Mouse (Mus musculus): ENCODE data around the gene Ccdc124. TPM values are rescaled to one million over a fixed set of nuclear protein-coding genes. Genes with fewer than 3 reads are reported as not detected.
A peak's percentile ranks its signal among the peaks of the same experiment; 100 is the strongest.

Gene Ccdc124
- polyA plus RNA-seq, 1 experiment from 2014 or later: 43.1 TPM

- ATAC-seq (ENCODE audit: low read depth): peak; percentile 86
- H3K27ac ChIP-seq (ENCODE audit: low read length): peak within 1 kb of the TSS; percentile 97
- peak within 1 kb of the TSS; percentile 86 for H3K4me3 ChIP-seq (ENCODE audit: low read depth, low read length)
- peaks cover 18% of the 10 kb centered on the region for H3K36me3 ChIP-seq (ENCODE audit: control insufficient read depth, insufficient read depth)
- H3K9me3 ChIP-seq (replicated peaks; ENCODE audit: control insufficient read depth, low read length): no peaks in the 10 kb centered on the region
- H3K9ac ChIP-seq (ENCODE audit: low read depth, low read length): peak within 1 kb of the TSS; percentile 95
- under 1% methylated on average over 51 of the region's 55 CpGs for WGBS (ENCODE audit: insufficient replicate concordance)
- peak within 1 kb of the TSS; percentile 89 for H3K4me2 ChIP-seq (ENCODE audit: low read depth, low read length)
- peaks cover 83% of the 10 kb centered on the region for H3K4me1 ChIP-seq (ENCODE audit: control insufficient read depth, low read depth, low read length)
- no peaks in the 10 kb centered on the region for H3K27me3 ChIP-seq (ENCODE audit: control insufficient read depth, insufficient read depth, low read depth, low read length)
Measured at GRCm38 (mm10) chr8:70839408-70840351, 34.1 kb downstream of the Ccdc124 start, which contains the start of gene Arrdc2. TSS of gene Arrdc2 (minus strand) at chr8:70839720.

- Histone ChIP-seq H3K27me3 (ENCODE audit: control insufficient read depth, insufficient read depth, low read depth, low read length) (no peaks in the 10 kb centered on the region), H3K9ac (ENCODE audit: low read depth, low read length) (peak overlapping the region; percentile 95), H3K9me3 (replicated peaks; ENCODE audit: control insufficient read depth, low read length) (no peaks in the 10 kb centered on the region), H3K4me3 (ENCODE audit: low read depth, low read length) (peak overlapping the region; percentile 86), H3K4me2 (ENCODE audit: low read depth, low read length) (peak overlapping the region; percentile 89), H3K4me1 (ENCODE audit: control insufficient read depth, low read depth, low read length) (peaks cover 82% of the 10 kb centered on the region), H3K27ac (ENCODE audit: low read length) (peak overlapping the region; percentile 97), H3K36me3 (ENCODE audit: control insufficient read depth, insufficient read depth) (peaks cover 21% of the 10 kb centered on the region)
- WGBS (ENCODE audit: insufficient replicate concordance): 5% methylated on average over 66 of the region's 66 CpGs
- ATAC-seq (ENCODE audit: low read depth): peak; percentile 23
Measured at GRCm38 (mm10) chr8:70838654-70839407, 34.9 kb downstream of the Ccdc124 start.

GRCm38 (mm10) chr8:70836666-70837065 lies 37.1 kb downstream of the Ccdc124 start:
- Histone ChIP-seq H3K27ac (ENCODE audit: low read length) (no peak overlapping the region; the same call in 1 of the 2 replicates), H3K36me3 (ENCODE audit: control insufficient read depth, insufficient read depth) (peaks cover 21% of the 10 kb centered on the region), H3K4me1 (ENCODE audit: control insufficient read depth, low read depth, low read length) (peaks cover 65% of the 10 kb centered on the region), H3K4me3 (ENCODE audit: low read depth, low read length) (peak overlapping the region; percentile 16; the same call in 1 of the 2 replicates), H3K27me3 (ENCODE audit: control insufficient read depth, insufficient read depth, low read depth, low read length) (no peaks in the 10 kb centered on the region), H3K9me3 (replicated peaks; ENCODE audit: control insufficient read depth, low read length) (no peaks in the 10 kb centered on the region), H3K4me2 (ENCODE audit: low read depth, low read length) (peak overlapping the region; percentile 89), H3K9ac (ENCODE audit: low read depth, low read length) (peak overlapping the region; percentile 21; the same call in 1 of the 2 replicates)
- whole genome bisulfite sequencing (ENCODE audit: insufficient replicate concordance): 93% methylated on average over 12 of the region's 12 CpGs
- ATAC-seq (ENCODE audit: low read depth): no peak

- H3K9me3 ChIP-seq (replicated peaks; ENCODE audit: control insufficient read depth, low read length): no peaks in the 10 kb centered on the region
- H3K36me3 ChIP-seq (ENCODE audit: control insufficient read depth, insufficient read depth): peaks cover 21% of the 10 kb centered on the region
- H3K9ac ChIP-seq (ENCODE audit: low read depth, low read length): no peak overlapping the region
- H3K27me3 ChIP-seq (ENCODE audit: control insufficient read depth, insufficient read depth, low read depth, low read length): no peaks in the 10 kb centered on the region
- 93% methylated on average over 3 of the region's 3 CpGs for whole genome bisulfite sequencing (ENCODE audit: insufficient replicate concordance)
- no peak overlapping the region for H3K4me3 ChIP-seq (ENCODE audit: low read depth, low read length)
- H3K4me2 ChIP-seq (ENCODE audit: low read depth, low read length): no peak overlapping the region
- no peak for ATAC-seq (ENCODE audit: low read depth)
- peaks cover 48% of the 10 kb centered on the region for H3K4me1 ChIP-seq (ENCODE audit: control insufficient read depth, low read depth, low read length)
- H3K27ac ChIP-seq (ENCODE audit: low read length): no peak overlapping the region
Measured at GRCm38 (mm10) chr8:70834071-70834470, 39.7 kb downstream of the Ccdc124 start.

GRCm38 (mm10) chr8:70833520-70833919 lies 40.2 kb downstream of the Ccdc124 start:
- WGBS (ENCODE audit: insufficient replicate concordance): 55% methylated on average over 15 of the region's 15 CpGs
- Histone ChIP-seq H3K9ac (ENCODE audit: low read depth, low read length) (no peak overlapping the region), H3K27me3 (ENCODE audit: control insufficient read depth, insufficient read depth, low read depth, low read length) (no peaks in the 10 kb centered on the region), H3K4me3 (ENCODE audit: low read depth, low read length) (no peak overlapping the region), H3K9me3 (replicated peaks; ENCODE audit: control insufficient read depth, low read length) (no peaks in the 10 kb centered on the region), H3K4me2 (ENCODE audit: low read depth, low read length) (no peak overlapping the region), H3K27ac (ENCODE audit: low read length) (no peak overlapping the region), H3K4me1 (ENCODE audit: control insufficient read depth, low read depth, low read length) (peaks cover 46% of the 10 kb centered on the region), H3K36me3 (ENCODE audit: control insufficient read depth, insufficient read depth) (peaks cover 21% of the 10 kb centered on the region)
- ATAC-seq (ENCODE audit: low read depth): no peak

GRCm38 (mm10) chr8:70833018-70833482 lies 40.7 kb downstream of the Ccdc124 start:
- Histone ChIP-seq H3K4me1 (ENCODE audit: control insufficient read depth, low read depth, low read length) (peaks cover 43% of the 10 kb centered on the region), H3K27me3 (ENCODE audit: control insufficient read depth, insufficient read depth, low read depth, low read length) (no peaks in the 10 kb centered on the region), H3K9ac (ENCODE audit: low read depth, low read length) (no peak overlapping the region), H3K27ac (ENCODE audit: low read length) (no peak overlapping the region), H3K36me3 (ENCODE audit: control insufficient read depth, insufficient read depth) (peaks cover 21% of the 10 kb centered on the region), H3K4me3 (ENCODE audit: low read depth, low read length) (no peak overlapping the region), H3K4me2 (ENCODE audit: low read depth, low read length) (no peak overlapping the region), H3K9me3 (replicated peaks; ENCODE audit: control insufficient read depth, low read length) (no peaks in the 10 kb centered on the region)
- ATAC-seq (ENCODE audit: low read depth): no peak
- WGBS (ENCODE audit: insufficient replicate concordance): 34% methylated on average over 9 of the region's 9 CpGs

GRCm38 (mm10) chr8:70832371-70832770 lies 41.4 kb downstream of the Ccdc124 start:
- ATAC-seq (ENCODE audit: low read depth): no peak

GRCm38 (mm10) chr8:70831517-70831916 lies 42.2 kb downstream of the Ccdc124 start:
- Histone ChIP-seq H3K27ac (ENCODE audit: low read length) (no peak overlapping the region), H3K4me2 (ENCODE audit: low read depth, low read length) (no peak overlapping the region), H3K4me3 (ENCODE audit: low read depth, low read length) (no peak overlapping the region), H3K36me3 (ENCODE audit: control insufficient read depth, insufficient read depth) (peaks cover 13% of the 10 kb centered on the region), H3K9me3 (replicated peaks; ENCODE audit: control insufficient read depth, low read length) (peaks cover 3% of the 10 kb centered on the region; the same call in 1 of the 2 replicates), H3K9ac (ENCODE audit: low read depth, low read length) (no peak overlapping the region), H3K27me3 (ENCODE audit: control insufficient read depth, insufficient read depth, low read depth, low read length) (no peaks in the 10 kb centered on the region), H3K4me1 (ENCODE audit: control insufficient read depth, low read depth, low read length) (peaks cover 28% of the 10 kb centered on the region)
- ATAC-seq (ENCODE audit: low read depth): no peak
- WGBS (ENCODE audit: insufficient replicate concordance): 82% methylated on average over 8 of the region's 8 CpGs

More at GRCm38 (mm10) chr8:70832371-70832770, 41.4 kb downstream of the Ccdc124 start:
- H3K4me3 ChIP-seq (ENCODE audit: low read depth, low read length): no peak overlapping the region
- 63% methylated on average over 11 of the region's 11 CpGs for whole genome bisulfite sequencing (ENCODE audit: insufficient replicate concordance)
- H3K36me3 ChIP-seq (ENCODE audit: control insufficient read depth, insufficient read depth): peaks cover 19% of the 10 kb centered on the region
- H3K4me2 ChIP-seq (ENCODE audit: low read depth, low read length): no peak overlapping the region
- peaks cover 37% of the 10 kb centered on the region for H3K4me1 ChIP-seq (ENCODE audit: control insufficient read depth, low read depth, low read length)
- H3K9me3 ChIP-seq (replicated peaks; ENCODE audit: control insufficient read depth, low read length): no peaks in the 10 kb centered on the region
- no peak overlapping the region for H3K27ac ChIP-seq (ENCODE audit: low read length)
- no peak overlapping the region for H3K9ac ChIP-seq (ENCODE audit: low read depth, low read length)
- no peaks in the 10 kb centered on the region for H3K27me3 ChIP-seq (ENCODE audit: control insufficient read depth, insufficient read depth, low read depth, low read length)
